In the genomic region with DNA sequence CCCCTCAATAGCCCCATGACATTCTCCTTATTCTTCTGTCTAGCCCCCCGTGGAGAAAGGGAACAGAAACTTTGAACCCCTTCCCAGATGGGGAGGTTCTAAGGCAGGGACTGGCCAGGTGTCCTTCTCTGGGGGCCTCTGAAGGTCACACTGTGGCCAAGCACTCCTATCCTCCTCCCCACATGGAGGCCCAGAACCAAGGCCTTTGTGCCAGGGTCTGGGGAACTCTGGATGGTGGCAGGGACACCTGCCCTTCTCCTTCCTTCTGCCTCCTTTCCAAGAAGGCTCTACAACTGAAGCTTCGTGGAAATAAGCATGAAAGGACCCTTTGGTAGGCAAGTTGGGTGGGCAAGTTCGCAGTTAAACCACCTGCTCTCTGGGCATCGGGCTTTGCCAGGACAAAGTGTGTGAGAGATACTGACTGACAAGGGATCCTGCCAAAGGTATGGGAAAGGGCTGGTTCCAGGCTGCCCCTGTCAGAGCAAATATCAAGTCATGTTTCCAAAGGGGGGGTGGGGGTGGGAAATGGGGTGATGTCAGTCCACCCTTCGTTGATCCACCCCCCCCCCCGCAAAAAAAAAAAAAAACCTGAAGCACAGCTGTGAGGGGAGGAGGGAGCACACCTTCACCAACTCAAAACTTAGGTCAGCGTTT, we compare ENCODE assay signal across 7 mouse cellular contexts. TPM values are rescaled to one million over a fixed set of nuclear protein-coding genes. Genes with fewer than 3 reads are reported as not detected.
DNase-seq lines count a peak whose midpoint lies in the region; ATAC-seq and TF ChIP-seq lines count a peak whose summit lies in the region.

No protein-coding gene starts in this region.

- peak overlapping the region; percentile 65 for H3K4me2 ChIP-seq in forebrain, postnatal 0 days (ENCODE audit: low read depth)
- H3K4me2 ChIP-seq in neural tube, embryonic 13.5 days: peak overlapping the region; percentile 88

- peaks cover 39% of the 10 kb centered on the region for H3K4me1 ChIP-seq in thymus, adult 2 months (replicated peaks; ENCODE audit: control insufficient read depth, insufficient read depth, low read length)
- peaks cover 25% of the 10 kb centered on the region for H3K4me1 ChIP-seq in forebrain, postnatal 0 days (ENCODE audit: insufficient read depth)
- peaks cover 61% of the 10 kb centered on the region for H3K4me1 ChIP-seq in neural tube, embryonic 13.5 days (replicated peaks)

- no peak for DNase-seq in thymus, adult 2 months
- DNase-seq in thymus, postnatal 14 days: no peak
- no peak for DNase-seq in forebrain, postnatal 0 days
- peak; percentile 24 for DNase-seq in kidney, postnatal 10 days
- DNase-seq in urinary bladder, adult 18-20 months (ENCODE audit: low spot score in 2 of 2): no peak
- DNase-seq in Muller cell, postnatal 12 days (ENCODE audit: inconsistent ontology term): no peak

- no peak for TF ChIP-seq POLR2A in thymus, adult 2 months (IDR thresholded peaks at IDR 0.05; ENCODE audit: control insufficient read depth, extremely low read depth, insufficient read depth, low read length, poor library complexity)

- TF ChIP-seq CTCF in thymus, adult 2 months (IDR thresholded peaks at IDR 0.05; ENCODE audit: borderline replicate concordance, control insufficient read depth, extremely low read depth, insufficient read depth, low read length, poor library complexity): no peak
- TF ChIP-seq CTCF in forebrain, postnatal 0 days (IDR thresholded peaks at IDR 0.05; ENCODE audit: low read depth): no peak

- ATAC-seq in forebrain, postnatal 0 days: no peak
- ATAC-seq in neural tube, embryonic 13.5 days (ENCODE audit: low read depth): no peak

- H3K4me3 ChIP-seq in thymus, adult 2 months (ENCODE audit: control insufficient read depth, insufficient read depth, low read length): peak overlapping the region; percentile 52; the same call in 1 of the 2 replicates
- H3K4me3 ChIP-seq in forebrain, postnatal 0 days (ENCODE audit: low read depth, low read length): peak overlapping the region; percentile 81
- peak overlapping the region; percentile 86 for H3K4me3 ChIP-seq in neural tube, embryonic 13.5 days

- peak overlapping the region; percentile 73 for H3K9ac ChIP-seq in forebrain, postnatal 0 days
- H3K9ac ChIP-seq in neural tube, embryonic 13.5 days: peak overlapping the region; percentile 90

- no peak overlapping the region for H3K27ac ChIP-seq in thymus, adult 2 months (ENCODE audit: control insufficient read depth, insufficient read depth, low read length)
- peak overlapping the region; percentile 77 for H3K27ac ChIP-seq in forebrain, postnatal 0 days (ENCODE audit: low read depth, low read length)
- peak overlapping the region; percentile 90 for H3K27ac ChIP-seq in neural tube, embryonic 13.5 days (replicated peaks)

- no peaks in the 10 kb centered on the region for H3K36me3 ChIP-seq in thymus, adult 2 months (ENCODE audit: control insufficient read depth, insufficient read depth, low read length)
- peaks cover 2% of the 10 kb centered on the region for H3K36me3 ChIP-seq in forebrain, postnatal 0 days (ENCODE audit: insufficient read depth)
- peaks cover 6% of the 10 kb centered on the region for H3K36me3 ChIP-seq in neural tube, embryonic 13.5 days

- WGBS in thymus, adult 2 months: 12% methylated on average over 7 of the region's 7 CpGs
- WGBS in forebrain, postnatal 0 days: 5% methylated on average over 7 of the region's 7 CpGs
- 12% methylated on average over 7 of the region's 7 CpGs for WGBS in neural tube, embryonic 13.5 days

- no peaks in the 10 kb centered on the region; the same call in 1 of the 2 replicates for H3K27me3 ChIP-seq in thymus, adult 2 months (ENCODE audit: control insufficient read depth, insufficient read depth, low read length)
- no peaks in the 10 kb centered on the region for H3K27me3 ChIP-seq in forebrain, postnatal 0 days (ENCODE audit: insufficient read depth, low read length)
- peaks cover 10% of the 10 kb centered on the region; the same call in 1 of the 2 replicates for H3K27me3 ChIP-seq in neural tube, embryonic 13.5 days

- H3K9me3 ChIP-seq in forebrain, postnatal 0 days (ENCODE audit: low read length): no peaks in the 10 kb centered on the region
- no peaks in the 10 kb centered on the region for H3K9me3 ChIP-seq in neural tube, embryonic 13.5 days

RNA-seq across cellular contexts. Expression of gene Vegfa, which starts 2.5 kb away (rescaled TPM):
- 50.3 and 65.2 TPM in 2 replicates for polyA plus RNA-seq in thymus, adult 2 months (2012; rRNA removed)
- 70.7 and 96.5 TPM in 2 replicates for total RNA-seq in forebrain, postnatal 0 days (2014; rRNA removed)
- 2.0 and 2.3 TPM in 2 replicates for polyA plus RNA-seq in forebrain, postnatal 0 days (2015; fragmentation: Nextera tagmentation; extraction: Ambion mirVana)
- polyA plus RNA-seq in neural tube, embryonic 13.5 days (2015; fragmentation: Nextera tagmentation; extraction: Ambion mirVana): 2.6 and 3.0 TPM in 2 replicates

Comparison
In these comparisons a context has a peak if more than half of its experiments do, and no peak if none do; other contexts are left out.
1. RNA of gene Vegfa, which starts 2.5 kb away (polyA plus RNA-seq): 50.3 to 65.2 TPM in thymus, adult 2 months; 2.6 to 3.0 TPM in neural tube, embryonic 13.5 days and 2.0 to 2.3 TPM in forebrain, postnatal 0 days; every median in the first group is over 10 times any median in the second.
2. Peak in every context shown above with its lines, with median percentiles within 50 percentile points of each other: H3K4me3 ChIP-seq.